Mouse (Mus musculus): ENCODE data around the gene Fank1.
"Not testable (repeated sequence)": the region's sequence is repeated elsewhere in the genome, so short reads cannot be mapped to it uniquely, and the experiment has no call there.

Fank1 gene

GRCm38 (mm10) chr7:133829579-133829978 is 52.9 kb downstream of the Fank1 start:
- no peak for DNase-seq (ENCODE audit: low spot score)

GRCm38 (mm10) chr7:133839546-133839945 is 62.9 kb downstream of the Fank1 start:
- DNase-seq (ENCODE audit: low spot score) = no peak

- DNase-seq (ENCODE audit: low spot score) = no peak
Measured at GRCm38 (mm10) chr7:133842079-133842478, 65.4 kb downstream of the Fank1 start.

- DNase-seq (ENCODE audit: low spot score) = no peak
Measured at GRCm38 (mm10) chr7:133847175-133847574, 70.5 kb downstream of the Fank1 start.

- no peak for DNase-seq (ENCODE audit: low spot score)
Measured at GRCm38 (mm10) chr7:133848180-133848579, 71.5 kb downstream of the Fank1 start.

GRCm38 (mm10) chr7:133850735-133851134 is 74.1 kb downstream of the Fank1 start:
- no peak for DNase-seq (ENCODE audit: low spot score)

- peak; percentile 89 for DNase-seq (ENCODE audit: low spot score)
Measured at GRCm38 (mm10) chr7:133856278-133856677, 79.6 kb downstream of the Fank1 start.

- no peak for DNase-seq (ENCODE audit: low spot score)
Measured at GRCm38 (mm10) chr7:133858506-133858905, 81.8 kb downstream of the Fank1 start.

- no peak for DNase-seq (ENCODE audit: low spot score)
Measured at GRCm38 (mm10) chr7:133859548-133859947, 82.9 kb downstream of the Fank1 start.

GRCm38 (mm10) chr7:133862233-133862632 is 85.6 kb downstream of the Fank1 start:
- DNase-seq (ENCODE audit: low spot score) = no peak

- no peak for DNase-seq (ENCODE audit: low spot score)
Measured at GRCm38 (mm10) chr7:133862723-133863122, 86.1 kb downstream of the Fank1 start.

- no peak for DNase-seq (ENCODE audit: low spot score)
Measured at GRCm38 (mm10) chr7:133863151-133863550, 86.5 kb downstream of the Fank1 start.

- no peak for DNase-seq (ENCODE audit: low spot score)
Measured at GRCm38 (mm10) chr7:133863684-133864083, 87.0 kb downstream of the Fank1 start.

- DNase-seq (ENCODE audit: low spot score) = no peak
Measured at GRCm38 (mm10) chr7:133870265-133870664, 93.6 kb downstream of the Fank1 start.

GRCm38 (mm10) chr7:133872701-133873100 is 96.0 kb downstream of the Fank1 start:
- DNase-seq (ENCODE audit: low spot score) = no peak

GRCm38 (mm10) chr7:133876139-133876538 is 99.5 kb downstream of the Fank1 start:
- no peak for DNase-seq (ENCODE audit: low spot score)

- no peak for DNase-seq (ENCODE audit: low spot score)
Measured at GRCm38 (mm10) chr7:133876646-133877342, 100.1 kb downstream of the Fank1 start.

- no peak for DNase-seq (ENCODE audit: low spot score)
Measured at GRCm38 (mm10) chr7:133879761-133880160, 103.1 kb downstream of the Fank1 start.

GRCm38 (mm10) chr7:133884759-133885431 is 108.2 kb downstream of the Fank1 start:
- not testable (repeated sequence) for DNase-seq (ENCODE audit: low spot score)

GRCm38 (mm10) chr7:133888926-133889920 is 112.6 kb downstream of the Fank1 start:
- no peak for DNase-seq (ENCODE audit: low spot score)

- DNase-seq (ENCODE audit: low spot score) = no peak
Measured at GRCm38 (mm10) chr7:133889986-133890385, 113.3 kb downstream of the Fank1 start.

- DNase-seq (ENCODE audit: low spot score) = no peak
Measured at GRCm38 (mm10) chr7:133891298-133891697, 114.6 kb downstream of the Fank1 start.

All from embryo, embryonic 10.5 days (tissue).